Mouse (Mus musculus) C2C12 (cell line): ENCODE data around the gene Lurap1l.

Experiments
- CEBPB ChIP-seq: IDR thresholded peaks from one replicate; pipeline ENCODE4 v1.6.1; 2011; ENCODE audit warnings: low read depth, mild to moderate bottlenecking, control low read depth, moderate library complexity
- CTCF ChIP-seq: IDR thresholded peaks from one replicate; pipeline ENCODE4 v1.5.1; 2011; ENCODE audit not compliant: control insufficient read depth, insufficient read depth, insufficient read length
- FOSL1 ChIP-seq: IDR thresholded peaks from one replicate; pipeline ENCODE4 v1.8.0; 2011; ENCODE audit warnings: mild to moderate bottlenecking, low read length; ENCODE audit not compliant: poor library complexity, insufficient read depth, severe bottlenecking
- MAX ChIP-seq: IDR thresholded peaks from one replicate; pipeline ENCODE4 v1.6.1; 2011; ENCODE audit warnings: mild to moderate bottlenecking, control low read depth
- MYOD1 ChIP-seq: IDR thresholded peaks from one replicate; pipeline ENCODE4 v1.6.1; 2011; ENCODE audit warnings: low read depth; ENCODE audit not compliant: control insufficient read depth, insufficient read length
- MYOG ChIP-seq: IDR thresholded peaks from one replicate; pipeline ENCODE4 v1.6.1; 2011; ENCODE audit not compliant: control insufficient read depth, insufficient read length; ENCODE audit errors: extremely low read depth
- USF1 ChIP-seq: IDR thresholded peaks from one replicate; pipeline ENCODE4 v1.6.1; 2011; ENCODE audit warnings: low read depth, mild to moderate bottlenecking, control low read depth, moderate library complexity

- no peak for TF ChIP-seq USF1
- no peak for TF ChIP-seq CTCF
- TF ChIP-seq MAX: no peak
- no peak for TF ChIP-seq MYOG
- TF ChIP-seq CEBPB: no peak
- TF ChIP-seq MYOD1: no peak
- no peak for TF ChIP-seq FOSL1
Observed at GRCm38 (mm10) chr4:80906726-80907125, 3.7 kb upstream of the Lurap1l start.
